Mouse (Mus musculus) kidney, adult 10 weeks (tissue): Measurements from ENCODE around the gene Fgf3. TPM values are rescaled to one million over a fixed set of nuclear protein-coding genes. Genes with fewer than 3 reads are reported as not detected.

ENCODE experiments used
- polyA plus RNA-seq: library from polyadenylated mRNA; stranded (reverse); fragments of 350-450 nt; fragmentation: Illumina TruSeq; extraction: RNeasy Lipid Tissue Mini Kit (QIAGEN cat#74804); gene quantifications from one replicate; pipeline ENCODE4 v1.2.3, GENCODE M21; 2014; ENCODE audit warnings: low read depth, low replicate concordance

Fgf3 gene
- not detected for polyA plus RNA-seq

DNA sequence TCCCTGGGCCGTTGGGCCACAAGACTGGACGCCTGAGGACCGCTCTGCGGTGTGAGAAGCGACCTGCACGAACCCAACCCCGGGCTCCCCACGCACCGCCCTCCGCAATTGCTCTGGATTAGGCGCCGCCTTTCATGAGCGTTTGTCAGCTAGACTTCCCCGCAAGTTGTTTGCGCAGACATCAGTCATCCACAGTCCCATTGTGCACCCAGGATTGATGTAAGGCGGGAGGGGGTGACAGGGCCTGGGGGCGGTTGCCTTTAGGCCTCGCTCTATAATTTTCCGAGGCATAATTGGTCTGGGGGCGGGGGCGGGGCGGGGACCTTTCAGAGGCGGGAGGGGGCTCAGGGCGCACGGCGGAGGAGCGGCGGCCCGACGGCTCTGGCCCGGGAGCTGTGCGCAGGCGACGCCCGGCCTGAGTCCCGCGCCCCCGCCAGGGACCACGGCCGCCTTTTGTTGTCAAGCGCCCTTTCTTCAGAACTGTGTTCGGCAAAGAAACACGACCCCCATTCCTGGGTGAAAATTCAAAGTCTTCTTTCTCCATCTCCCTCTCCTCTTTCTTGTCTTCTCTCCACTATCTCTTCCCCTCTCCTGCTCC is at the start of gene Fgf3:
Gene Fgf3 (plus strand): TSS at position 193 of the 598 bp plus-strand sequence.

GRCm38 (mm10) chr7:144847067-144847466 is 9.2 kb downstream of the Fgf3 start, which contains the start of gene Fgf4:
TSS of gene Fgf4 (plus strand) at chr7:144847367.

Other genes starting within 250 kb of the Fgf3 start
- gene Ano1, start 86.1 kb upstream of the Fgf3 start, polyA plus RNA-seq, result 2.3 TPM
- not detected for gene Fgf4, start 9.3 kb downstream of the Fgf3 start, polyA plus RNA-seq
- not detected for gene Fgf15, start 58.4 kb downstream of the Fgf3 start, polyA plus RNA-seq
- gene LTO1, start 77.0 kb downstream of the Fgf3 start, polyA plus RNA-seq, result 5.3 TPM
- gene Ccnd1, start 101.8 kb downstream of the Fgf3 start, polyA plus RNA-seq, result 55.3 TPM